Mouse (Mus musculus) gonadal fat pad, adult 2 months (tissue): ENCODE measurements at regions not wholly inside any gene's neighbourhood (a gene's known extent, or its start where the extent isn't known, plus 50 kb on each side); places are given as distances from the start of the nearest gene placed in this dataset.

ENCODE experiments used
- DNase-seq: peaks from one replicate; pipeline ENCODE4 v3.0.0-alpha.2; 2012; ENCODE audit warnings: low read depth

- no peak for DNase-seq
Observed at GRCm38 (mm10) chr17:82731561-82731960, 483.5 kb upstream of the Pkdcc start.

GRCm38 (mm10) chr17:82742445-82742844 is 472.6 kb upstream of the Pkdcc start:
- no peak for DNase-seq

DNA sequence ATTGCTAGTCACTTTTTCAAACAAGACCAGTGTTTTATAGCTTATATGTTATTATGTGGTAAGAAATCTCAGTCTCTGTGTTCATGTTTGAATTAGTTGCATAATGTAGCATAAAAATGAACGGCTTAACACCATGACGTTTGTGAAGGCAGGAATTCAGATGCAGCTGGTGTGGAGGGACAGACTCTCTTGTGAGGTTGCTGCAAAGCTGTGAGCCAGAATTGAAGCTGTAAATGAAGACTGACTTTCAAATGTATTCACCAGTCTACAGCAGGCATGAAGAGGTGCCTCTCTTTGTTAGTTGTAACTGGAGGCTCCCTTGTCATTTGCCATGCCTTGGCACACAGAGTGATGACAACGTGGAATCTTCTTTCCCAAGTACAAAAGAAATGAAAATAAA is 457.7 kb upstream of the Pkdcc start:
- DNase-seq: no peak

- DNase-seq: no peak
Observed at GRCm38 (mm10) chr17:82779096-82779495, 436.0 kb upstream of the Pkdcc start.

- DNase-seq: no peak
Observed at GRCm38 (mm10) chr17:82822129-82822528, 393.0 kb upstream of the Pkdcc start.

GRCm38 (mm10) chr17:82824057-82824456 is 391.0 kb upstream of the Pkdcc start:
- no peak for DNase-seq

- DNase-seq: no peak
Observed at GRCm38 (mm10) chr17:82824619-82825018, 390.5 kb upstream of the Pkdcc start.

- no peak for DNase-seq
Observed at GRCm38 (mm10) chr17:82827170-82827569, 387.9 kb upstream of the Pkdcc start.

- DNase-seq: no peak
Observed at GRCm38 (mm10) chr17:82827841-82828240, 387.3 kb upstream of the Pkdcc start.

- no peak for DNase-seq
Observed at GRCm38 (mm10) chr17:82828434-82828997, 386.6 kb upstream of the Pkdcc start.

DNA sequence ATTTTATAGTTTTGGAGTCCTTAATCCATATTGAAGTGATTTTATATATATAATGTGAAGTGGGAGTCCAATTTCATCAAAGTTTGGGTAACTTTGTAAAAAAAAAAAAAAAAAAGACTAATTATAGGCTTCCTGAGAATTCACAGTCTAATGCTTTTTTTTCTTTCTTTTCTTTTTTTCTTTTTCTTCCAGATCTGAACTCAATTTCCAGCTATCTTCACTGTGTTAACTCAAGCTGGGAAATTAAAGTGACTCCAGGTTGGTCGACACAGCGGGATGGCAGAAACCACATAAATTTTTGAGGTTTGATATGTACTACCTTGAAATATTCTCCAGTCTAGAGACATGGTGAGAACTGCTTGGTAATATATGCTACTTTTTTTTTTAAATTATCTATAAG is 385.7 kb upstream of the Pkdcc start:
- no peak for DNase-seq

DNA sequence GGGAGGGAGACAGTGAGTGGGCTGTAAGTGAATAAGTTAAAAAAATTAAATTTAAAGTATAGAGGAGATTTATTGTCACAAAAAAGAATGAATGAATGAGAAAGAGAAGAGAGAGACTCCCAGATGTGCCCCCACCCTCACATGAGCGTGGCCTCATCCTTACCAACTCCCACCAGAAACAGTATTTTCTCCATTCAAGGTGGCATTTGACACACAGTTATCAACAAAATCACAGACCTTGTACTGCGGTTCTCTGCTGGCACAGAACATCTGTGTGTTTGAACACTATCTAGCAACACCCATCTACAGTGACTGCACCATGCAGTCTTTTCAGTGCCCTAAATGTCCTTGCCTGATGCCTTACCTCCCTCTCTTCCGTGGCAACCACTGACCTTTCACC is 380.9 kb upstream of the Pkdcc start:
- no peak for DNase-seq

DNA sequence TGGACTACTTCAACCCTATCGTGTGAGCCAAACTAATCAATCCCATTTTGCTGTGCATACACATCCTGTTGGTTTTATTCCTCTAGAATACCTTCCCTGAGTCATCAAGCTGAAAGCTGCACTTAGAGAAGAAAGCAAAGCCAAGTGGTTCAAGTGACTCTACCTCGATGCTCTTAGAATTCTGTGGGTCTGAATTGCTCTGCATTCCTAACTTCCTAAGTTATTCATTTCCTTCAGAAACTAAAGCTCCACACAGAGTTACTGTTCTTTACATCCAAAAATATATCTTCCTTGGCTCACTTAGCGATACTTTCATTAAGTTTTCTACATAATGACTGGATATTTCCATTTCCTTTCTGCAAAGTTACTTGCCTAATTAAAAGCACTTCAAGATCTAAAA is 379.0 kb upstream of the Pkdcc start:
- DNase-seq: no peak

DNA sequence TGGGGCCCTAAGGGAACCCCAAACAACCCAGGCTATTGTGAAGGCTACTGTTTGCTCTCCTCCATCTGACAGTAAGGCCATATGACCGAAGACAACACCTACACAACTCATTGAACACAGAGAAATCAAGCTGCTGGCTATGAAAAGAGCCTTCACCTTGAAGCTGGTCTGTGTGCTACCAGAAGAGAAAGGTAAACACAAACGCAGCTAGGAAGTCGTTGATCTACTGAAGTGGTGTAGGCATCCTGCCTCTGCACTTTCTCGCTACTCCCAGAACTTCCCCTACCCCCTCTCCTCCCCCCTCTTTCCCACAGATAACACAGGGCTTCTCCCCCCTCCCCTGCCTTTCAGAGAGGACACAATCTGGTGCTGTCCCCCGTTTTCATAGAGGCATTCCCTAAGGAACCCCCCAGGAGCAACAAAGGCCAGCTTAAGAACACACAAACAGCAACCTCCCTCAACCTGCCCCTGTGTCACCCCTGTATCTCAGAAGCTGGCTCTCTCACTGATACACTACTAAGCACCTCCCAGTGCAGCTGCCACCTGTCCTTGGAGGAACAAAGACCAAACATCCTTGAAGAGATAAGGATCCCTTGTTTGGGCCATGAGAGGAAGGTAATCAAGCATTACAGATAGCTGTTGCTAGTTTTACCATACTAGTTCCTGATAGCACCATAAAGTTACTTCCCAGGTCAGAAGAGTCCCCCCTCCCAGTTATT is 368.2 kb upstream of the Pkdcc start:
- no peak for DNase-seq

- no peak for DNase-seq
Observed at GRCm38 (mm10) chr17:82857199-82858147, 357.6 kb upstream of the Pkdcc start.

DNA sequence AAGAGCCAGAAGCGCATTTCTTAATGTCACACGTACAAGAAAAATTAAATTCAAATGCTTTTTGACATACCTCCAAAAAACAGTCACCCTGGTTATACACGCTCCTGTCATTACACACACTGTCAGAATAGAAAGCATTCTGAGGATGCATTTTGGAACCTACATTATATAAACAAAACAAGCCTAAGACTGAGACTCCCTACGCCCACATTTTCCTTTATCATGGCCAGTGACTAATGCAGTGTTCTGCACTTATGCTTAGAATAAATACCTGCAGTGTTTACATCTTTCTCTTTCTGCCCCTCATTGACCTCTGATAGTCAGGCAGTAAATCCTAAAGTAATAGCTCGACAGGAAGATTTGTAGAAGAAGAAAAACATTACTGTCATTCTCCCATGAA is 354.7 kb upstream of the Pkdcc start:
- DNase-seq: no peak

DNA sequence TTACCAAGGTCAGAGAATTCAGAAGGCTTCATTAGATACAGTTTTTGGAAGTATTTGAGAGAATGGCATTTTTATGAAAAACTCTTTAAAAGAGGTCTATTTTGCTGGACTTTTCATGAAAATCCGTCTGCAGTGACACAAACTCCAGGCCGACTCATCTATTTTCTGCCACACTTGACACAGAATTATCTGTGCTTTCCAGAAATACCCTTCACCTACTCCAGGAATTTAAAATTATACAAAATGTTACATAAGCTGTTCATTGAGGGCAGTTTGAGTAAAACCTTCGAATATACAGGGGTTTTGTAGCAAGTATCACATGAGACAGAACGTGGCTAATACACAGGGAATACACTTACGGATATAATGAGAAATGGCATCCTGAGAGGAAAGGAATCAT is 354.1 kb upstream of the Pkdcc start:
- DNase-seq: no peak

DNA sequence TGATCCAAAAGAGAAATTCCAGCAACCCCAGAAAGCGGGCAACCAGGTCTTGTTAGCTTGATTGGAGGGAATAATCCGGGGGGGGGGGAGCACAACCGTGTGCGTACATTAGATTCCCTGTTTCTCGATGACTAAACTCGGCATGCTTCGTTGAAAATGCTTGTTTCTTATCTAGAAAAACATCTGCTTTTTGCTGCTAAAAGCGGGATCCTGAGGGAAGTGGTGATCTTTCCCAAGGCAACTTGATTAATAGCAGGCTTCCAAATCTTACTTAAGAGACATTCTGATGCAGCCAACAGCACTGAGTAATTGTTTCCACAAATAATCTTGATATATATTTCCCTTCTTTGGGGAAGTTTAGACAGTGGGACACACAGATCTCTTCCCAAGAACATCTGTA is 338.0 kb upstream of the Pkdcc start:
- DNase-seq: no peak

- no peak for DNase-seq
Observed at GRCm38 (mm10) chr17:82900602-82901001, 314.5 kb upstream of the Pkdcc start.

DNA sequence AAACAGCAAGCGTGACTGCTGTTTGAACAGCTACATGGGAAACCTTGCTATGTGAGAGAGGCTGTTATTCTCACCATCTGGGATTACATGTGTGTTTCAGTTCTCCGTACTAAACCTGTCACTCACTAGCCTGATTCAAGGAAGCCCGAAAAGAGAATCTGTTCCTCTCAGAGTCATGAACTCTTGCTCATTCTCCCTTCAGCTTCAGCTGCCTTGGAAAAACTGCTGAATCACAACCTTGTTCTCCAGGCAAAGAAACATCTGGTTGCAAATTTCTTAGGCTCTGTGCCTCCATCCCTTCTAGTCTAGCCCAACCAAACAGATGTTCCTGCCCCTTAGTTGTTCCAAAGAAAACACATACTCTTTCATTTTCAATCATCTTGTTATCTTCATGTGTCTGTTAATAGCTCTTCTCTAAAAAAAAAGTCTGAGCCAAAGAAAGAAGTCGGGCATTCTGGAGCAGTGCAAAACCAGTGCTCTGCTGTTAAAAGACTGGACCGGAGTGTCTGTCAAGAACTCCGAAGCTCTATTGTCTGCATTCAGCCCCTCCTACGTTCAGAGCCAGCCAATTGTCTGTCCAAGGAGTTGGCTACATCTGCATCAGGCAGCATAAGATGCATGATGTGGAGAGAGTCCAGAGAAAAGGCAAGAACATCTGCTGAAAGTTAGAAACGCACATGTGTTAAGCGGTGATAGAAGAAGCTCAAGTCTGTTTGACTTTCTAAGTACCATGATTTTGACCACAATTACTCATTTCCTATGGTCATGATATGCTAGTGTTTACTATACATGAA is 313.8 kb upstream of the Pkdcc start:
- DNase-seq: no peak

DNA sequence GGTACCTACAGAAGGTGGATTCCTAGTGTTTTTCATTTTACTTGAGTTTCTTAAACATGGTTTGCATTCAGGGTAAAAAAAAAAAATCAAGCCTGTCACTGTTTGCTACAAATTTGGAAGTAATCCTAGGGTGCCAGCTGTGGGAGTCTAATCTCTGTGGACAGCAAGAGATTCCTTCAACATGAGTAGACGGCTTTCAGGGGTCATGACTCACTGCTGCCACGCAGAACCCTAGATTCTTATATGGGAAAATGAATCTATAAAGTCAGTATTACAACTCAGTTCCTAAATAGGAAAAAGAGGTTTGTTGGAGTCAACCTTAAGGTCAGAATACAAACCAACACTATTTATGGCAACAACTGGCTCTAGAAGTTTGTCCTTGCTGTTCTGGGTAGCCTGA is 310.1 kb upstream of the Pkdcc start:
- no peak for DNase-seq

GRCm38 (mm10) chr17:82905483-82905882 is 309.6 kb upstream of the Pkdcc start:
- no peak for DNase-seq
